Mouse (Mus musculus) lung, postnatal 0 days (tissue): ENCODE measurements around the gene Arl5c. TPM values are rescaled to one million over a fixed set of nuclear protein-coding genes. Genes with fewer than 3 reads are reported as not detected.

Source experiments
- ATAC-seq: fragments of 200-750 bp; cut with Nextera tagmentation; 2 replicates; pipeline ENCODE4 v1.8.0; 2017; ENCODE audit warnings: moderate library complexity
- DNase-seq: peaks from one replicate; pipeline ENCODE4 v3.0.0-alpha.2; 2016; ENCODE audit warnings: low spot score
- H3K27ac ChIP-seq: fragments of 300-500 bp; sonication (generic); 2 replicates; pipeline ENCODE4 v1.5.1; 2014; ENCODE audit warnings: antibody characterized with exemption, mild to moderate bottlenecking, low read length, mixed read lengths
- H3K27me3 ChIP-seq: fragments of 300-500 bp; sonication (generic); replicated peaks from 2 replicates; pipeline ENCODE4 v1.6.1; 2014; ENCODE audit warnings: low read length, mixed read lengths; ENCODE audit not compliant: insufficient read depth
- H3K36me3 ChIP-seq: fragments of 300-500 bp; sonication (generic); 2 replicates; pipeline ENCODE4 v1.6.1; 2014; ENCODE audit warnings: low read length, mixed read lengths; ENCODE audit not compliant: insufficient read depth
- H3K4me1 ChIP-seq: fragments of 300-500 bp; sonication (generic); 2 replicates; pipeline ENCODE4 v1.6.1; 2014; ENCODE audit warnings: antibody characterized with exemption, low read depth, low read length, mixed read lengths; ENCODE audit not compliant: insufficient read depth
- H3K4me2 ChIP-seq: fragments of 300-500 bp; sonication (generic); replicated peaks from 2 replicates; pipeline ENCODE4 v1.6.1; 2014; ENCODE audit warnings: low read depth, mild to moderate bottlenecking, low read length, moderate library complexity, mixed read lengths
- H3K4me3 ChIP-seq: fragments of 300-500 bp; sonication (generic); 2 replicates; pipeline ENCODE4 v1.5.1; 2014; ENCODE audit warnings: low read depth, low read length
- H3K9ac ChIP-seq: fragments of 300-500 bp; sonication (generic); replicated peaks from 2 replicates; pipeline ENCODE4 v1.6.1; 2014; ENCODE audit warnings: low read depth, mild to moderate bottlenecking
- H3K9me3 ChIP-seq: fragments of 300-500 bp; sonication (generic); 2 replicates; pipeline ENCODE4 v1.6.1; 2016; ENCODE audit warnings: low read length, mixed read lengths
- CTCF ChIP-seq: IDR thresholded peaks from 2 replicates; pipeline ENCODE4 v1.5.1; 2016; ENCODE audit warnings: antibody characterized with exemption, mild to moderate bottlenecking
- EP300 ChIP-seq: IDR thresholded peaks from 2 replicates; pipeline ENCODE4 v1.6.1; 2016; ENCODE audit warnings: antibody characterized with exemption, mild to moderate bottlenecking, control low read depth
- WGBS: fragments of 180-500 bp; shearing (Covaris S2); extraction: QIAGEN DNeasy Blood & Tissue Kit; methylation state at CpG from one replicate; pipeline ENCODE4 v1.1.7; 2014; 5-methylcytosine and 5-hydroxymethylcytosine counted together
- polyA plus RNA-seq: library from polyadenylated mRNA; unstranded; fragments of >200 nt; fragmentation: Nextera tagmentation; extraction: Ambion mirVana; gene quantifications from 2 replicates; pipeline ENCODE4 v1.2.1, GENCODE M21; 2015

The Arl5c gene
- polyA plus RNA-seq, 1 experiment from 2014 or later: 4.6 TPM

- no peaks in the 10 kb centered on the region for H3K36me3 ChIP-seq
- no peak for ATAC-seq
- DNase-seq: no peak
- TF ChIP-seq EP300 (no peak), CTCF (no peak)
- 71% methylated on average over 4 of the region's 4 CpGs for WGBS
- no peak overlapping the region for H3K4me2 ChIP-seq
- no peaks in the 10 kb centered on the region for H3K27me3 ChIP-seq
- no peak overlapping the region for H3K27ac ChIP-seq
- H3K4me1 ChIP-seq: peaks cover 7% of the 10 kb centered on the region; the same call in 1 of the 2 replicates
- no peaks in the 10 kb centered on the region for H3K9me3 ChIP-seq
- H3K9ac ChIP-seq: no peak overlapping the region
- no peak overlapping the region for H3K4me3 ChIP-seq
Measured at GRCm38 (mm10) chr11:98016824-98017223, 20.8 kb upstream of the Arl5c start.

- Histone ChIP-seq H3K4me2 (no peak overlapping the region), H3K27me3 (no peaks in the 10 kb centered on the region), H3K36me3 (no peaks in the 10 kb centered on the region), H3K4me1 (peaks cover 2% of the 10 kb centered on the region; the same call in 1 of the 2 replicates), H3K9ac (no peak overlapping the region), H3K4me3 (no peak overlapping the region), H3K27ac (no peak overlapping the region), H3K9me3 (no peaks in the 10 kb centered on the region)
- ATAC-seq: no peak
- TF ChIP-seq CTCF (no peak), EP300 (no peak)
- DNase-seq: no peak
- 73% methylated on average over 5 of the region's 5 CpGs for WGBS
Measured at GRCm38 (mm10) chr11:98016177-98016576, 20.2 kb upstream of the Arl5c start.

GRCm38 (mm10) chr11:98012831-98013230 lies 16.9 kb upstream of the Arl5c start:
- no peak overlapping the region for H3K27ac ChIP-seq
- no peaks in the 10 kb centered on the region for H3K4me1 ChIP-seq
- H3K4me2 ChIP-seq: no peak overlapping the region
- ATAC-seq (no peak), DNase-seq (no peak)
- no peaks in the 10 kb centered on the region for H3K9me3 ChIP-seq
- H3K27me3 ChIP-seq: no peaks in the 10 kb centered on the region
- TF ChIP-seq CTCF: no peak
- TF ChIP-seq EP300: no peak
- no peak overlapping the region for H3K4me3 ChIP-seq
- no peak overlapping the region for H3K9ac ChIP-seq
- 74% methylated on average over 10 of the region's 10 CpGs for WGBS
- no peaks in the 10 kb centered on the region for H3K36me3 ChIP-seq

GRCm38 (mm10) chr11:98011716-98012115 lies 15.7 kb upstream of the Arl5c start:
- Histone ChIP-seq H3K9ac (no peak overlapping the region), H3K27ac (no peak overlapping the region), H3K4me1 (no peaks in the 10 kb centered on the region), H3K4me2 (no peak overlapping the region), H3K4me3 (no peak overlapping the region), H3K36me3 (no peaks in the 10 kb centered on the region), H3K27me3 (no peaks in the 10 kb centered on the region), H3K9me3 (no peaks in the 10 kb centered on the region)
- ATAC-seq (no peak), DNase-seq (no peak)
- WGBS: 57% methylated on average over 6 of the region's 9 CpGs
- TF ChIP-seq CTCF (no peak), EP300 (no peak)

GRCm38 (mm10) chr11:98008087-98008486 lies 12.1 kb upstream of the Arl5c start:
- Histone ChIP-seq H3K9ac (no peak overlapping the region), H3K4me2 (no peak overlapping the region), H3K9me3 (no peaks in the 10 kb centered on the region), H3K4me3 (no peak overlapping the region), H3K4me1 (no peaks in the 10 kb centered on the region), H3K36me3 (no peaks in the 10 kb centered on the region), H3K27me3 (no peaks in the 10 kb centered on the region), H3K27ac (no peak overlapping the region)
- ATAC-seq (no peak), DNase-seq (no peak)
- no peak for TF ChIP-seq EP300
- TF ChIP-seq CTCF: no peak
- 72% methylated on average over 11 of the region's 11 CpGs for WGBS

- Histone ChIP-seq H3K4me3 (no peak overlapping the region), H3K9ac (no peak overlapping the region), H3K27ac (no peak overlapping the region), H3K4me1 (no peaks in the 10 kb centered on the region), H3K27me3 (no peaks in the 10 kb centered on the region), H3K36me3 (no peaks in the 10 kb centered on the region), H3K4me2 (no peak overlapping the region), H3K9me3 (no peaks in the 10 kb centered on the region)
- DNase-seq: peak; percentile 22
- peak; percentile 11; the same call in 1 of the 2 replicates for ATAC-seq
- TF ChIP-seq EP300 (no peak), CTCF (no peak)
- 82% methylated on average over 10 of the region's 10 CpGs for WGBS
Measured at GRCm38 (mm10) chr11:98005686-98006085, 9.7 kb upstream of the Arl5c start.

GRCm38 (mm10) chr11:98005076-98005475 lies 9.1 kb upstream of the Arl5c start:
- Histone ChIP-seq H3K9me3 (no peaks in the 10 kb centered on the region), H3K9ac (no peak overlapping the region), H3K27me3 (no peaks in the 10 kb centered on the region), H3K27ac (no peak overlapping the region), H3K4me1 (no peaks in the 10 kb centered on the region), H3K4me2 (no peak overlapping the region), H3K4me3 (no peak overlapping the region), H3K36me3 (no peaks in the 10 kb centered on the region)
- WGBS: 52% methylated on average over 13 of the region's 13 CpGs
- DNase-seq: peak; percentile 67
- TF ChIP-seq EP300 (no peak), CTCF (no peak)
- peak; percentile 60 for ATAC-seq
